Mouse (Mus musculus): ENCODE results near the gene Omd. TPM values are rescaled to one million over a fixed set of nuclear protein-coding genes. Genes with fewer than 3 reads are reported as not detected.

The Omd gene
- total and polyA plus RNA-seq, 3 experiments = 0.05 TPM; not detected in 2

GRCm38 (mm10) chr13:49560886-49561285 lies 21.4 kb upstream of the Omd start:
- ATAC-seq (ENCODE audit: extremely low read depth, insufficient number of reproducible peaks, low FRiP score, poor library complexity, severe bottlenecking) = peak; percentile 49
- H3K9me3 ChIP-seq (replicated peaks) = no peaks in the 10 kb centered on the region
- TF ChIP-seq POLR2AphosphoS5 (IDR thresholded peaks at IDR 0.05; ENCODE audit: insufficient replicate concordance, low read depth, low read length) (no peak), GATA1 (IDR thresholded peaks at IDR 0.05; ENCODE audit: borderline replicate concordance, low read length) (no peak), GATA2 (IDR thresholded peaks at IDR 0.05; ENCODE audit: borderline replicate concordance, low read depth, low read length) (no peak), TAL1 (conservative IDR thresholded peaks at IDR 0.05; ENCODE audit: low read depth, low read length) (no peak), CTCF (IDR thresholded peaks at IDR 0.05; ENCODE audit: low read depth, low read length) (no peak)
- H3K4me3 ChIP-seq (ENCODE audit: low read depth, low read length) = no peak overlapping the region; the same call in 1 of the 2 replicates
- peaks cover 4% of the 10 kb centered on the region for H3K36me3 ChIP-seq (replicated peaks)
- DNase-seq (ENCODE audit: low spot score) = no peak
- peaks cover 28% of the 10 kb centered on the region for H3K4me1 ChIP-seq (ENCODE audit: insufficient read depth, low read depth, low read length)
- no peaks in the 10 kb centered on the region for H3K27me3 ChIP-seq (ENCODE audit: insufficient read depth, low read length)

- DNase-seq (ENCODE audit: low spot score) (no peak), ATAC-seq (ENCODE audit: extremely low read depth, insufficient number of reproducible peaks, low FRiP score, poor library complexity, severe bottlenecking) (no peak)
- no peaks in the 10 kb centered on the region for H3K27me3 ChIP-seq (ENCODE audit: insufficient read depth, low read length)
- H3K4me3 ChIP-seq (ENCODE audit: low read depth, low read length) = no peak overlapping the region
- peaks cover 3% of the 10 kb centered on the region for H3K36me3 ChIP-seq (replicated peaks)
- no peak for TF ChIP-seq POLR2AphosphoS5 (IDR thresholded peaks at IDR 0.05; ENCODE audit: insufficient replicate concordance, low read depth, low read length)
- no peak for TF ChIP-seq GATA2 (IDR thresholded peaks at IDR 0.05; ENCODE audit: borderline replicate concordance, low read depth, low read length)
- TF ChIP-seq CTCF (IDR thresholded peaks at IDR 0.05; ENCODE audit: low read depth, low read length) = no peak
- TF ChIP-seq TAL1 (conservative IDR thresholded peaks at IDR 0.05; ENCODE audit: low read depth, low read length) = no peak
- TF ChIP-seq GATA1 (IDR thresholded peaks at IDR 0.05; ENCODE audit: borderline replicate concordance, low read length) = no peak
- no peaks in the 10 kb centered on the region for H3K9me3 ChIP-seq (replicated peaks)
- peaks cover 28% of the 10 kb centered on the region for H3K4me1 ChIP-seq (ENCODE audit: insufficient read depth, low read depth, low read length)
Measured at GRCm38 (mm10) chr13:49564347-49564746, 17.9 kb upstream of the Omd start.

- Histone ChIP-seq H3K9me3 (replicated peaks) (no peaks in the 10 kb centered on the region), H3K36me3 (replicated peaks) (no peaks in the 10 kb centered on the region), H3K27me3 (ENCODE audit: insufficient read depth, low read length) (no peaks in the 10 kb centered on the region), H3K4me3 (ENCODE audit: low read depth, low read length) (no peak overlapping the region; the same call in 1 of the 2 replicates), H3K4me1 (ENCODE audit: insufficient read depth, low read depth, low read length) (peaks cover 28% of the 10 kb centered on the region)
- DNase-seq (ENCODE audit: low spot score) (no peak), ATAC-seq (ENCODE audit: extremely low read depth, insufficient number of reproducible peaks, low FRiP score, poor library complexity, severe bottlenecking) (peak; percentile 42; the same call in 1 of the 2 replicates)
- TF ChIP-seq GATA2 (IDR thresholded peaks at IDR 0.05; ENCODE audit: borderline replicate concordance, low read depth, low read length) (no peak), POLR2AphosphoS5 (IDR thresholded peaks at IDR 0.05; ENCODE audit: insufficient replicate concordance, low read depth, low read length) (no peak), CTCF (IDR thresholded peaks at IDR 0.05; ENCODE audit: low read depth, low read length) (no peak), GATA1 (IDR thresholded peaks at IDR 0.05; ENCODE audit: borderline replicate concordance, low read length) (no peak), TAL1 (conservative IDR thresholded peaks at IDR 0.05; ENCODE audit: low read depth, low read length) (no peak)
Measured at GRCm38 (mm10) chr13:49570371-49570770, 11.9 kb upstream of the Omd start.

GRCm38 (mm10) chr13:49571418-49571817 lies 10.8 kb upstream of the Omd start:
- TF ChIP-seq POLR2AphosphoS5 (IDR thresholded peaks at IDR 0.05; ENCODE audit: insufficient replicate concordance, low read depth, low read length) = no peak
- TF ChIP-seq TAL1 (conservative IDR thresholded peaks at IDR 0.05; ENCODE audit: low read depth, low read length) = peak; percentile 94
- H3K4me3 ChIP-seq (ENCODE audit: low read depth, low read length) = no peak overlapping the region; the same call in 1 of the 2 replicates
- H3K27me3 ChIP-seq (ENCODE audit: insufficient read depth, low read length) = no peaks in the 10 kb centered on the region
- DNase-seq (ENCODE audit: low spot score) (no peak), ATAC-seq (ENCODE audit: extremely low read depth, insufficient number of reproducible peaks, low FRiP score, poor library complexity, severe bottlenecking) (peak; percentile 84)
- no peaks in the 10 kb centered on the region for H3K36me3 ChIP-seq (replicated peaks)
- H3K4me1 ChIP-seq (ENCODE audit: insufficient read depth, low read depth, low read length) = peaks cover 28% of the 10 kb centered on the region
- no peaks in the 10 kb centered on the region for H3K9me3 ChIP-seq (replicated peaks)

- Histone ChIP-seq H3K27me3 (ENCODE audit: insufficient read depth, low read length) (no peaks in the 10 kb centered on the region), H3K4me3 (ENCODE audit: low read depth, low read length) (no peak overlapping the region), H3K36me3 (replicated peaks) (peaks cover 6% of the 10 kb centered on the region), H3K9me3 (replicated peaks) (no peaks in the 10 kb centered on the region), H3K4me1 (ENCODE audit: insufficient read depth, low read depth, low read length) (no peaks in the 10 kb centered on the region)
- DNase-seq (ENCODE audit: low spot score) = no peak
- no peak for ATAC-seq (ENCODE audit: extremely low read depth, insufficient number of reproducible peaks, low FRiP score, poor library complexity, severe bottlenecking)
- TF ChIP-seq POLR2AphosphoS5 (IDR thresholded peaks at IDR 0.05; ENCODE audit: insufficient replicate concordance, low read depth, low read length) (no peak), TAL1 (conservative IDR thresholded peaks at IDR 0.05; ENCODE audit: low read depth, low read length) (no peak), GATA1 (IDR thresholded peaks at IDR 0.05; ENCODE audit: borderline replicate concordance, low read length) (no peak), GATA2 (IDR thresholded peaks at IDR 0.05; ENCODE audit: borderline replicate concordance, low read depth, low read length) (no peak), CTCF (IDR thresholded peaks at IDR 0.05; ENCODE audit: low read depth, low read length) (no peak)
Measured at GRCm38 (mm10) chr13:49583859-49584258, 1.6 kb downstream of the Omd start.

GRCm38 (mm10) chr13:49584307-49585005 lies 2.2 kb downstream of the Omd start:
- H3K27me3 ChIP-seq (ENCODE audit: insufficient read depth, low read length) = no peaks in the 10 kb centered on the region
- H3K9me3 ChIP-seq (replicated peaks) = no peaks in the 10 kb centered on the region
- no peaks in the 10 kb centered on the region for H3K4me1 ChIP-seq (ENCODE audit: insufficient read depth, low read depth, low read length)
- no peak for TF ChIP-seq CTCF (IDR thresholded peaks at IDR 0.05; ENCODE audit: low read depth, low read length)
- no peak for TF ChIP-seq TAL1 (conservative IDR thresholded peaks at IDR 0.05; ENCODE audit: low read depth, low read length)
- no peak for TF ChIP-seq GATA1 (IDR thresholded peaks at IDR 0.05; ENCODE audit: borderline replicate concordance, low read length)
- no peak for TF ChIP-seq GATA2 (IDR thresholded peaks at IDR 0.05; ENCODE audit: borderline replicate concordance, low read depth, low read length)
- no peak for TF ChIP-seq POLR2AphosphoS5 (IDR thresholded peaks at IDR 0.05; ENCODE audit: insufficient replicate concordance, low read depth, low read length)
- peaks cover 3% of the 10 kb centered on the region for H3K36me3 ChIP-seq (replicated peaks)
- ATAC-seq (ENCODE audit: extremely low read depth, insufficient number of reproducible peaks, low FRiP score, poor library complexity, severe bottlenecking) = no peak
- DNase-seq (ENCODE audit: low spot score) = no peak
- H3K4me3 ChIP-seq (ENCODE audit: low read depth, low read length) = no peak overlapping the region
